Mouse (Mus musculus): Measurements from ENCODE around the gene Usp50.

GRCm38 (mm10) chr2:126801980-126802379 is 18.7 kb upstream of the Usp50 start:
- TF ChIP-seq GATA1 (IDR thresholded peaks at IDR 0.05; ENCODE audit: borderline replicate concordance, low read length) (no peak), FLI1 (IDR thresholded peaks at IDR 0.05; ENCODE audit: low read length) (no peak)
